Mouse (Mus musculus): ENCODE measurements around the gene Vmn1r62. TPM values are rescaled to one million over a fixed set of nuclear protein-coding genes. Genes with fewer than 3 reads are reported as not detected.
"Not testable (repeated sequence)": the region's sequence is repeated elsewhere in the genome, so short reads cannot be mapped to it uniquely, and the experiment has no call there.

The Vmn1r62 gene
- not detected in 2 replicates for polyA plus RNA-seq (2014; fragmentation: Nextera tagmentation; extraction: Ambion mirVana)

DNA sequence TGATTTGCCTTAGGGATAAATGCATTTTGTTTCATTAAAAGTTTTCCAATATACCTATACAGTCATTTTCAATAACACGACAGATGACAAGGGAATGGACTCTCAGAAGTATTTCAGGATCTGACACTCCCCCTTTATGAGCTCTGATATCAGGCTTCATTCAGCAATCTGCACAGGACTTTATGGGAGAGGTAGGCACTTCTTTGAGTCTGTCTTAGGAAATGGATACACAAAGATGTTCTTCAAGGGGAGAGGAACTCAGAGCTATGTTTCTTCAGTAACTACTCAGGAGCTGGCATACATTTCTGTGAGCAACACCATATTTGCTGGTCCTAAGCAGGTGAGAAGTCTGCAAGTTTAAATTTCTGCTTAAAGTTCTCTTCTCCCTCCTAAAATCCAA, at the start of gene Vmn1r62:
TSS of gene Vmn1r62 (plus strand) at position 301 of the 400 bp plus-strand sequence.
- ATAC-seq (ENCODE audit: low read depth); H3K4me1 ChIP-seq (ENCODE audit: control insufficient read depth, insufficient read depth, low read length); H3K4me3 ChIP-seq (ENCODE audit: low read depth, low read length); H3K36me3 ChIP-seq (ENCODE audit: control insufficient read depth, insufficient read depth, low read length); H3K9ac ChIP-seq (replicated peaks; ENCODE audit: low read depth, low read length); H3K9me3 ChIP-seq (ENCODE audit: control insufficient read depth, low read length); H3K27me3 ChIP-seq (ENCODE audit: control insufficient read depth, insufficient read depth, low read length); H3K4me2 ChIP-seq (ENCODE audit: low read depth, low read length); H3K27ac ChIP-seq (ENCODE audit: low read depth, low read length): not testable (repeated sequence)
- WGBS, result no CpG with 5 or more reads among the region's 1 CpGs

Other genes starting within 250 kb of the Vmn1r62 start
- not detected in 2 replicates for gene Vmn1r59, start 216.9 kb upstream of the Vmn1r62 start, polyA plus RNA-seq (2014; fragmentation: Nextera tagmentation; extraction: Ambion mirVana)
- not detected in 2 replicates for gene Vmn2r28, start 179.7 kb upstream of the Vmn1r62 start, polyA plus RNA-seq (2014; fragmentation: Nextera tagmentation; extraction: Ambion mirVana)
- gene Vmn1r60, start 126.3 kb upstream of the Vmn1r62 start, polyA plus RNA-seq (2014; fragmentation: Nextera tagmentation; extraction: Ambion mirVana), result not detected in 2 replicates
- not detected in 2 replicates for gene Vmn1r61, start 60.3 kb upstream of the Vmn1r62 start, polyA plus RNA-seq (2014; fragmentation: Nextera tagmentation; extraction: Ambion mirVana)
- gene Vmn1r63, start 131.8 kb downstream of the Vmn1r62 start, polyA plus RNA-seq (2014; fragmentation: Nextera tagmentation; extraction: Ambion mirVana), result not detected in 2 replicates
- not detected in 2 replicates for gene Vmn1r64, start 210.9 kb downstream of the Vmn1r62 start, polyA plus RNA-seq (2014; fragmentation: Nextera tagmentation; extraction: Ambion mirVana)